Mouse (Mus musculus): ENCODE results near the gene Krtap27-1.

Krtap27-1 gene

GRCm38 (mm10) chr16:88671571-88671970 is at the start of gene Krtap27-1:
Krtap27-1 (minus strand) TSS chr16:88671671.
- no peak for DNase-seq (ENCODE audit: low spot score)

- DNase-seq (ENCODE audit: low spot score): no peak
These were observed 48.6 kb upstream of the Krtap27-1 start for GRCm38 (mm10) chr16:88720031-88720430.

DNA sequence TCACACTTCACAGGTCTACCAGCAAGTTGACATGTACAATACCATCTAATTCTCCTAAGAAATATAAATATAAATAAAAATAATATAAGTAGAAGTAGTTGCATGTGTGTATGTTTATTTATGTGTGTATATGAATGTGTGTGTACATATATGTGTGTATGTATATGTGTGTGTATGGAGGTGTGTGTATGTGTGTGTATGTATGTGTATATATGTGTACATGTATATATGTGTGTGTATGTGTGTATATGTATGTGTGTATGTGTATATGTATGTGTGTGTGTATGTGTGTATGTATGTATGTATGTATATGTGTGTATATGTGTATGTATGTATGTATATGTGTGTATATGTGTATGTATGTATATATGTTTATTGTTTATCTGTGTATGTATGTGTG is 45.1 kb upstream of the Krtap27-1 start:
- DNase-seq (ENCODE audit: low spot score): no peak

DNA sequence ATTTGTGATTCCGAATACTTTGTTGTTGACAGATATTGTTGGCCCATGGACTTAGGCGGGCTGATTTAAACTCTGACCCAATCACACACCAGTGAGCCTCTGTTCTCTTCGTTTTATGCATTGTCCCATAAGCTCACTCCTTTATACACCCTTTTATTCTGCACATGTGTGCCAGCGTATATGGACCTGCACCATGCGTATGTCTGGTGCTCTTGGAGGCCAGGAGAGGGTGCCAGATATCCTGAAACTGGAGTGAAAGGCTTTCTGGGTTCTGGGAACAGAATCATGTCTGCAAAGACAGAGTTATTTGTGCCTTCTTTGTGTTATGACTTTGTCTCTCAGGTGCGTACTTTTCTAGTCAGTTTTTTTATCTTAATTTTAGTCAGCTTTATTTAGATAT is 39.8 kb upstream of the Krtap27-1 start:
- no peak for DNase-seq (ENCODE audit: low spot score)

DNA sequence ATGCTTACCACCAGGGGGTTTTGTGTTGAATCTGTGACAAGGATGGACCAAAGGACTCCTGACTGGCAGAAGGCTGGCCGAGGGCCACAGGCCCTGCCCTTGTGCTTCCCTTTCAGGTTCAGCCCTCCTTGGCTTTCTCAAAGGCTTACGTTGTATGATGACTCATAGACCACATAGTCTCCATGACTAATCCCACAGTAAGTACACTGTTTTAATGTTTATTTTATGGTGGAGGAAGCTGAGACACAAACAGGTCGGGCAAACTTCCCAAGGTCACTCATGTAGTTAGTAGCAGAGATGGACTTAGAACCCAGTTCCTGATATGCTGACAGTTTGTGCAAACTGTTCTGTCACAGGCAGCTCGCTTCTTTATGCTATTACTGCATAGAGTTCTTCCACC is 39.3 kb upstream of the Krtap27-1 start:
- no peak for DNase-seq (ENCODE audit: low spot score)

GRCm38 (mm10) chr16:88707496-88708012 is 36.1 kb upstream of the Krtap27-1 start, which contains the start of gene 2310061N02Rik:
2310061N02Rik (minus strand) TSS chr16:88707962.
- no peak for DNase-seq (ENCODE audit: low spot score)

DNA sequence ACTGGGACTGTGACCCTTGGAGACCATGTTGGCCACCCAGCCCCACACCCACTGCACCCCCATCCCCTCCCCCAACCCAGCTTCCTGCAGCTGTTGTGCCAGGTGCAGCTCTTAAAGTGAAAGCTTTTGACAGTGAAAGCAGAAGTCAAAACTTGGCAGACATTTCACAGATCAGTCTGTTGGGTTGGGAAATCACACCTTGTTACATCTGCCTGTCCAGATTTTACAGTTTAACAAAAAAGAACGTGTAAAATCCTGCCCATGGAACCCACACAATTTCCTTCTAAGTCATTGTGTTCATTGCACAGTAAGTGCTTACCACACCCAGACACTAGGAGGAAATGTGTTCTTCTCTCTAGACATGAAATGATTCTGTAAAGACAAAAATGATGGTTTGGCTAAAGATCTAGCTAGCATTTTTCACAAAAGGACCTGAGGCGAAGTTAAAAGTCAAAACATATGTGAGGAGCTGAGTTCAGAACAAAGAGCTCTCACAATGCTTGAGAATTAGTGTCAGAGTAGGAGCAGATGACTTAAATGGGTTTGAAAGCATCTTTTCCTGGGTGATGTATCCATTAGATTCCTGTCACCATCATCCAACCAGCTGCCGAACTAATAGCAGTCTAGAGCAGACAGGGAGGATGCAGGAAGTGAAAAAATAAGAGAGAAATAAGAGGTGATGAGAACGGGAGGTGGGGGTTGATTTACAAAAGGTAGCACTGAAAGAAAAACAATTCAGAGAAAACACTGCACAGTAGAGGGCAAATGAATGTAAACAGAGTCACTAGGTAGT is 29.8 kb upstream of the Krtap27-1 start:
- DNase-seq (ENCODE audit: low spot score): no peak

GRCm38 (mm10) chr16:88696256-88696655 is 24.8 kb upstream of the Krtap27-1 start:
- DNase-seq (ENCODE audit: low spot score): no peak

DNA sequence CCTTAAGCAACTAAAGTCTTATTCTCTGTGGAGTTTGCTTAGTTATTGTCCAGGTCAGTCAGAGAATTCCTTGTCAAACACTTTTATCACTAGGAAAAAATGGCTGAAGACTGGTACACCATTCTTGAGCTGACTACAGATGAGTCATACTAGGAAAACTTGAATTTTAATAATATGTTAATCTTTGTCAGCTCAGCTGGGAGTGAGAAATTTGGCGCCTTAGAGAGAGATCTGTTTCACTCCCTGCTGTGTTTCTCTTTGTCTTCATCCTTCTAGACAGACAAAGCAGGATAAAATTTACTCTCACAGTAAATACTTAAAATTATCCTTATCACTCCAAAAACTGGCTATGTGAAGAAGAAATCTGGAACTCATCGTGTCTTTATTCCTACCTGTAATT is 9.8 kb upstream of the Krtap27-1 start:
- DNase-seq (ENCODE audit: low spot score): no peak

GRCm38 (mm10) chr16:88679099-88679498 is 7.6 kb upstream of the Krtap27-1 start:
- DNase-seq (ENCODE audit: low spot score): no peak

- no peak for DNase-seq (ENCODE audit: low spot score)
These were observed 14.0 kb downstream of the Krtap27-1 start for GRCm38 (mm10) chr16:88657426-88657825.

DNA sequence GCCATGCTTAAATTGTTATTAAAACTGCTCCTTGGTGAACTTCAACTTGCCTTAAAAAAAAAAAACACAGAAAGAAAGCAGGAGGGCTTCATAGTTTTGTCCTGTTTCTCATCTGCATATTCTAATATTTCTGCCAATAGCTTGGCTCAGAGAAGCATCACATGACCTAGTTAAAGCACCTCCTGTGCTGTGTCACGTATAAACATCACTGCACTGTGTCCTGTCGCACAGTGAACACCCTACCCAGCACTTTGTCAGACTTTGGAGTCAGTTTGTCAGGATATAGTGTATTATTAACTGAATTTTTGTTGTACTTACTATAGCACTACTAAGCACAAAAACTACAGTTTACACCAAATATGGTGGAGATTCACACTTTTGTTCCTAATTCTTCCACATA is 19.5 kb downstream of the Krtap27-1 start:
- DNase-seq (ENCODE audit: low spot score): no peak

DNA sequence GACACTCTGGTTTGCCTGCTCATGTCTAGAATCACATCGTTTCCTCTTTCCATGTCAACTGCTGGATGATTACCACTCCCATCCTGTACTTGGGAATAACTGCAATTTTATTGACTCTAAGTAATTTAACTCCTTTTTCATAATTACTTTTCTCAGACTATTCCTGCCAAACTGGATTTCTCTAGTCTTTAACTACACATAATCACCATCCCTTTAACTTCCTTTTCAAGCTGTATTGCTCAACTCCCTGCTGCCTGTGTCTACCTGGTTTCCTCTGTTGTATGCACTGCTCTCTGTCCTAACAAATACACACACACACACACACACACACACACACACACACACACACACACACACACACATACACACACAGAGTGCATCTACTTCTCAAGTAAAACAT is 20.4 kb downstream of the Krtap27-1 start:
- DNase-seq (ENCODE audit: low spot score): no peak

- DNase-seq (ENCODE audit: low spot score): no peak
These were observed 24.1 kb downstream of the Krtap27-1 start, which contains the start of gene Krtap26-1 for GRCm38 (mm10) chr16:88647358-88647846. Krtap26-1 (minus strand) TSS chr16:88647796.

DNA sequence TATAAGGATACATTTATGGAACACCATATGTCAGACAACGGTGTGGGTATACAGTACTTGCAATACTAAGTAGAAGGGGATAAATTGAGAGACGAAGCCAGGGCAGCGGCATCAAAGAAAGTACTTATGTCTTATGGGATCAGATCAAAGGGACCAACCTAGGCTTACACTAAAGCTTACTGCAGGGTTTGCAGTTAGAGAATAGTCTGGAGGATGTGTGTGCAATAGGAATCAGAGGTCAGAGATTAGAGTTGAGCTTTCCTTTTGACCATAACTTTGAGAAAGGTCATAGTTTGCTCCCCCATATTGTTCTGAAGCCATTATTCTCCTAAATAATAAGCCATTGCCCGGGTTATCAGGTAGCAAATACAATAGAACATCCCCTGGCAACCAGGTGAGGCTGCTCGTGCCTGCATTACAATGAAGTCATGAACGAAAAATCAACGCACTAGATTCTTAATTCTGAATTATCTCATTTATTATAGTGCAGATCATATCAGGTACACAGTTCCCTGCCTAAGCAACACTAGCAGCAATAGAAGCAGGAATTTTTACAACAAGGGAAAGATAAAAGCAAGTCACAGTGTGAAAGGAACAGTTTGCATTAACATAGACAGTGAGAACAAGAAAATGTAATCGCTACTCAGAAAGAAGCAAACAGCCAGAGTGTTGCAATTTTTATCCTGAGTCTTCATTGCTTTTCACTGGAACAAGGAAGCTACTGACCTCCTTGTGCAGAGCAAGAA is 24.9 kb downstream of the Krtap27-1 start:
- DNase-seq (ENCODE audit: low spot score): no peak

GRCm38 (mm10) chr16:88640053-88640452 is 31.4 kb downstream of the Krtap27-1 start:
- no peak for DNase-seq (ENCODE audit: low spot score)

GRCm38 (mm10) chr16:88635142-88635541 is 36.3 kb downstream of the Krtap27-1 start:
- DNase-seq (ENCODE audit: low spot score): no peak

DNA sequence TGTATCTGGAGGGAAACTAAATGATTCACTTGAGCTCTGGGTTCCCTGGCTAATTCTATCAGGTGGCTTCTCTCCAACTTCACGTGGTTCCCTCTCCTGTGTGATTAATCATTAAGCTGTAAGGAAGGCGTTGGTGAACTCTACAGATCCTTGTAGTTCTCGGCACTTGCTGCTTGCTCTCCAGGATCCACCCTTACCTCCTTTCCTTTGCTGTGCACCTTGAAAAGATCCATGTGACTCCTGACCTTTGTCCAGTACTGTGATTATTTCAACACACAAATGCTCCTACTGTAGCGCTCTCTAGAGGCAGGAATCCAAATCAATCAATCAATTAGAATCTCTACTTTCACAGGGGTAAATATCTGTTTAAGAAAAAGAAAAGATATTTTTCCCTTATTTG is 40.0 kb downstream of the Krtap27-1 start:
- no peak for DNase-seq (ENCODE audit: low spot score)

DNA sequence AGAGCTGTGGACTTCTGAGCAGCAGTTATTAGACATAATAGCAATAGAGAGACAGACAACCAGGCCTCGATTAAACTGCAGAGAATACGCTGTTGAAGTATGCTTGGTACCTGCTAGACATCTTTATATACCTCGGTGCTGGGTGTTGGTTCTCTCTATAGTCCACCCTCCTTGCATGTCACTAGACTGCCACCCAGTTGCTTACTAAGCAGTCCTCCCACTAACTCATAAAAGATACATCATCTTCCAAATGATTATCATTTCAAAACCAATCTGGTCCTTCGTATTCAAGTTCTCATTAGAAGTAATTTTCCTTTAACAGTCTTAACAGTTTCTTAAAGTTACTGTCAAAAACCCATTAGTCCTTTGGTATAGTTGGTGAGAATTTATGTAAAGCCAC is 43.9 kb downstream of the Krtap27-1 start, which contains the start of gene 2310079G19Rik:
TSS of gene 2310079G19Rik (minus strand) at position 101 of the 400 bp plus-strand sequence.
- DNase-seq (ENCODE audit: low spot score): no peak

Data from lung, postnatal 25 days (tissue).